Mouse (Mus musculus): ENCODE measurements at regions not wholly inside any gene's neighbourhood (a gene's known extent, or its start where the extent isn't known, plus 50 kb on each side); places are given as distances from the start of the nearest gene placed in this dataset.

- WGBS (ENCODE audit: insufficient replicate concordance), result 79% methylated on average over 25 of the region's 25 CpGs
- Histone ChIP-seq H3K27ac (ENCODE audit: low read depth) (no peak overlapping the region), H3K4me1 (ENCODE audit: insufficient read depth) (no peaks in the 10 kb centered on the region), H3K9ac (replicated peaks) (no peak overlapping the region), H3K4me3 (ENCODE audit: low read depth, low read length) (no peak overlapping the region), H3K36me3 (replicated peaks; ENCODE audit: insufficient read depth, low read length) (no peaks in the 10 kb centered on the region), H3K4me2 (ENCODE audit: low read depth, low read length) (no peak overlapping the region), H3K9me3 (ENCODE audit: low read length) (no peaks in the 10 kb centered on the region), H3K27me3 (ENCODE audit: insufficient read depth, low read length) (no peaks in the 10 kb centered on the region)
- ATAC-seq (no peak), DNase-seq (no peak)
- TF ChIP-seq CTCF (IDR thresholded peaks at IDR 0.05; ENCODE audit: low read depth) (no peak), EP300 (IDR thresholded peaks at IDR 0.05; ENCODE audit: low read depth) (no peak)
Observed at GRCm38 (mm10) chr13:48046201-48046750, 214.8 kb upstream of the Id4 start.

- Histone ChIP-seq H3K4me2 (ENCODE audit: low read depth, low read length) (no peak overlapping the region), H3K4me3 (ENCODE audit: low read depth, low read length) (no peak overlapping the region), H3K9ac (replicated peaks) (no peak overlapping the region), H3K27ac (ENCODE audit: low read depth) (no peak overlapping the region), H3K4me1 (ENCODE audit: insufficient read depth) (no peaks in the 10 kb centered on the region), H3K9me3 (ENCODE audit: low read length) (no peaks in the 10 kb centered on the region), H3K36me3 (replicated peaks; ENCODE audit: insufficient read depth, low read length) (no peaks in the 10 kb centered on the region), H3K27me3 (ENCODE audit: insufficient read depth, low read length) (no peaks in the 10 kb centered on the region)
- DNase-seq, result no peak
- 82% methylated on average over 6 of the region's 6 CpGs for WGBS (ENCODE audit: insufficient replicate concordance)
- no peak for TF ChIP-seq CTCF (IDR thresholded peaks at IDR 0.05; ENCODE audit: low read depth)
- no peak for TF ChIP-seq EP300 (IDR thresholded peaks at IDR 0.05; ENCODE audit: low read depth)
- no peak for ATAC-seq
Observed at GRCm38 (mm10) chr13:48049796-48050195, 211.2 kb upstream of the Id4 start.

- H3K4me1 ChIP-seq (ENCODE audit: insufficient read depth), result no peaks in the 10 kb centered on the region
- H3K4me3 ChIP-seq (ENCODE audit: low read depth, low read length), result no peak overlapping the region
- H3K27ac ChIP-seq (ENCODE audit: low read depth), result no peak overlapping the region
- H3K9ac ChIP-seq (replicated peaks), result no peak overlapping the region
- DNase-seq (no peak), ATAC-seq (no peak)
- no peak overlapping the region for H3K4me2 ChIP-seq (ENCODE audit: low read depth, low read length)
- H3K27me3 ChIP-seq (ENCODE audit: insufficient read depth, low read length), result no peaks in the 10 kb centered on the region
- no peaks in the 10 kb centered on the region for H3K36me3 ChIP-seq (replicated peaks; ENCODE audit: insufficient read depth, low read length)
- no peaks in the 10 kb centered on the region for H3K9me3 ChIP-seq (ENCODE audit: low read length)
- TF ChIP-seq CTCF (IDR thresholded peaks at IDR 0.05; ENCODE audit: low read depth) (no peak), EP300 (IDR thresholded peaks at IDR 0.05; ENCODE audit: low read depth) (no peak)
Observed at GRCm38 (mm10) chr13:48074630-48075029, 186.4 kb upstream of the Id4 start.

- no peak for ATAC-seq
- no peaks in the 10 kb centered on the region for H3K4me1 ChIP-seq (ENCODE audit: insufficient read depth)
- TF ChIP-seq CTCF (IDR thresholded peaks at IDR 0.05; ENCODE audit: low read depth) (no peak), EP300 (IDR thresholded peaks at IDR 0.05; ENCODE audit: low read depth) (no peak)
- no peaks in the 10 kb centered on the region for H3K9me3 ChIP-seq (ENCODE audit: low read length)
- H3K4me2 ChIP-seq (ENCODE audit: low read depth, low read length), result no peak overlapping the region
- no peaks in the 10 kb centered on the region for H3K27me3 ChIP-seq (ENCODE audit: insufficient read depth, low read length)
- H3K27ac ChIP-seq (ENCODE audit: low read depth), result no peak overlapping the region
- 65% methylated on average over 5 of the region's 5 CpGs for WGBS (ENCODE audit: insufficient replicate concordance)
- H3K36me3 ChIP-seq (replicated peaks; ENCODE audit: insufficient read depth, low read length), result no peaks in the 10 kb centered on the region
- no peak overlapping the region for H3K9ac ChIP-seq (replicated peaks)
- no peak for DNase-seq
- H3K4me3 ChIP-seq (ENCODE audit: low read depth, low read length), result no peak overlapping the region
Observed at GRCm38 (mm10) chr13:48075315-48075714, 185.7 kb upstream of the Id4 start.

- ATAC-seq, result no peak
- Histone ChIP-seq H3K4me3 (ENCODE audit: low read depth, low read length) (no peak overlapping the region), H3K4me1 (ENCODE audit: insufficient read depth) (no peaks in the 10 kb centered on the region), H3K36me3 (replicated peaks; ENCODE audit: insufficient read depth, low read length) (no peaks in the 10 kb centered on the region), H3K4me2 (ENCODE audit: low read depth, low read length) (no peak overlapping the region), H3K9me3 (ENCODE audit: low read length) (no peaks in the 10 kb centered on the region), H3K27me3 (ENCODE audit: insufficient read depth, low read length) (no peaks in the 10 kb centered on the region), H3K9ac (replicated peaks) (no peak overlapping the region), H3K27ac (ENCODE audit: low read depth) (no peak overlapping the region)
- DNase-seq, result no peak
- TF ChIP-seq EP300 (IDR thresholded peaks at IDR 0.05; ENCODE audit: low read depth) (no peak), CTCF (IDR thresholded peaks at IDR 0.05; ENCODE audit: low read depth) (no peak)
- WGBS (ENCODE audit: insufficient replicate concordance), result 74% methylated on average over 12 of the region's 12 CpGs
Observed at GRCm38 (mm10) chr13:48078214-48078613, 182.8 kb upstream of the Id4 start.

GRCm38 (mm10) chr13:48083294-48083693, 177.7 kb upstream of the Id4 start:
- TF ChIP-seq EP300 (IDR thresholded peaks at IDR 0.05; ENCODE audit: low read depth) (no peak), CTCF (IDR thresholded peaks at IDR 0.05; ENCODE audit: low read depth) (no peak)
- no peak for ATAC-seq
- Histone ChIP-seq H3K4me3 (ENCODE audit: low read depth, low read length) (no peak overlapping the region), H3K27ac (ENCODE audit: low read depth) (no peak overlapping the region), H3K9ac (replicated peaks) (no peak overlapping the region), H3K27me3 (ENCODE audit: insufficient read depth, low read length) (no peaks in the 10 kb centered on the region), H3K4me2 (ENCODE audit: low read depth, low read length) (no peak overlapping the region), H3K36me3 (replicated peaks; ENCODE audit: insufficient read depth, low read length) (no peaks in the 10 kb centered on the region), H3K4me1 (ENCODE audit: insufficient read depth) (no peaks in the 10 kb centered on the region), H3K9me3 (ENCODE audit: low read length) (no peaks in the 10 kb centered on the region)
- DNase-seq, result no peak
- WGBS (ENCODE audit: insufficient replicate concordance), result 83% methylated on average over 2 of the region's 2 CpGs

GRCm38 (mm10) chr13:48083807-48084206, 177.2 kb upstream of the Id4 start:
- H3K27me3 ChIP-seq (ENCODE audit: insufficient read depth, low read length), result no peaks in the 10 kb centered on the region
- H3K27ac ChIP-seq (ENCODE audit: low read depth), result no peak overlapping the region
- H3K4me3 ChIP-seq (ENCODE audit: low read depth, low read length), result no peak overlapping the region
- no peaks in the 10 kb centered on the region for H3K9me3 ChIP-seq (ENCODE audit: low read length)
- no peaks in the 10 kb centered on the region for H3K4me1 ChIP-seq (ENCODE audit: insufficient read depth)
- H3K9ac ChIP-seq (replicated peaks), result no peak overlapping the region
- no peaks in the 10 kb centered on the region for H3K36me3 ChIP-seq (replicated peaks; ENCODE audit: insufficient read depth, low read length)
- ATAC-seq, result no peak
- no peak for TF ChIP-seq CTCF (IDR thresholded peaks at IDR 0.05; ENCODE audit: low read depth)
- no peak for TF ChIP-seq EP300 (IDR thresholded peaks at IDR 0.05; ENCODE audit: low read depth)
- no peak overlapping the region for H3K4me2 ChIP-seq (ENCODE audit: low read depth, low read length)
- no peak for DNase-seq

All from liver, postnatal 0 days (tissue).